Mouse (Mus musculus): ENCODE measurements at regions not wholly inside any gene's neighbourhood (a gene's known extent, or its start where the extent isn't known, plus 50 kb on each side); places are given as distances from the start of the nearest gene placed in this dataset.
A peak's percentile ranks its signal among the peaks of the same experiment; 100 is the strongest.

DNA sequence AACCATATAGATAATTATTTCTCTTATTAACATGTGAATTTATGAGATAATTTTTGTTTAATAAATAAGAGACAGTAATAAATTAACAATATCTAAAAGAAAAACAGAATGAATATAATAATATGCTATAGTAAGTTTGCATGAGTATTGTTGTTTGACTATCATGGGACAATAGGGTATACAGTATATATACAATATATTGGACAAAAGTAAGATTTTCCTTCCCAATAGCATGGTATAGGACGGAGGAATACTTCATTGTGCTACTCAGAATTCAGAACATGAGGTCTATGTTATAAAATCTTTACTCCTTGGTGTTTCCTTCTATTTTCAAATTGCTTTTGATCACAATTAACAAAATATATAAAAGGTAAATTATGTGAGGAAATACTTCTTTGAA is 771.0 kb upstream of the Pcdh20 start:
- DNase-seq = no peak

DNA sequence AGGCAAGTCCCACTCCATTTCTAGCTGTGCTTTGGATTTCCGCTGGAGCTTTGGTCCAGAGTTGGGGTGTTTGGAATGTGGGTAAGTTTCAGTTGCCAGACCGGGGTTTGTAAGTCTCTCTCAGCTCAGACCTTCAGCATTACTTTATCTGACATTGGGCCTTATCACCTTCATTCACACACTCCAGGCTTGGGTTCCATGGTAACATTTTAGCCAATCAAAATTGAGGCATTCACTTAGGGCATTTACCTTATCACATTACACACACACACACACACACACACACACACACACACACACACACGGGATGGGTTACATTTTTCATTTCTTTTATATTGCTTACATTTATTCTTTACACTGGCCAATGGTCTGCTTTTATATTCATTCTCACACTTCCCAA is 765.3 kb upstream of the Pcdh20 start:
- DNase-seq = no peak

DNA sequence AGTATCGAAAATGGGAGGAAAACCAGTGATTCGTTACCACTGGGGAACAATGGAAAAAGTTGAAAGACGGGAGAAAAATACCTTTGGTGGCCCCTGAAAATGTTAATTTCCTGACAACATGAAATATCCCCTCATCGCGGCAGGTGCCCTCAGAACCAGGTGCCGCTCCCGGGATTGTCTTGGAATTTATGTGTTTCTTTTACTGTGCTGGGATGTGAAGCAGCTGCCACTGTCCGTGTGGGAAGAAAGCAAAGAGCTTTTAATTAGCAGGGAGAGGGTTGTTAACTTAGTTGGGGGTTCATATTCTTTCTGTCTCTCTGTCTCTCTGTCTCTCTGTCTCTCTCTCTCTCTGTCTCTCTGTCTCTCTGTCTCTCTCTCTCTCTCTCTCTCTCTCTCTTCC is 759.3 kb upstream of the Pcdh20 start:
- DNase-seq = no peak

DNA sequence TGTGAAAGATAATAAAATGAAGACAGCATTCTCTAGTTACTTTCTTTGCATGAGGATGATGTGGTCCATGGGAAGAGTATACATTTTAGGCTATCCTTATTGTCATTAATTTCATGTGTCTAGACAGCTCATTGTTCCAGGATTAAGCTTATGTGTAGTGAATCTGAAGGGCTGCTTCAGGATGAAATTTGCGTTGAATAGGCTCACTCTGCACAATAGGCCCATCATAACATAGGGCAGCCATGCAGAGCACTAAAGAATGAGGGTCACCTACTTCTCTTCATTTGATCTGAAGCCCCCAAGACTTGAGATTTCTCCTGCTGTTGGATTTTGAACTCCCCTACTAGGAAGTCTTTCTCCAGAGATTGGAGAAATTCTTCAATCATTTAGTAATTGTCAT is 746.2 kb upstream of the Pcdh20 start:
- no peak for DNase-seq

DNA sequence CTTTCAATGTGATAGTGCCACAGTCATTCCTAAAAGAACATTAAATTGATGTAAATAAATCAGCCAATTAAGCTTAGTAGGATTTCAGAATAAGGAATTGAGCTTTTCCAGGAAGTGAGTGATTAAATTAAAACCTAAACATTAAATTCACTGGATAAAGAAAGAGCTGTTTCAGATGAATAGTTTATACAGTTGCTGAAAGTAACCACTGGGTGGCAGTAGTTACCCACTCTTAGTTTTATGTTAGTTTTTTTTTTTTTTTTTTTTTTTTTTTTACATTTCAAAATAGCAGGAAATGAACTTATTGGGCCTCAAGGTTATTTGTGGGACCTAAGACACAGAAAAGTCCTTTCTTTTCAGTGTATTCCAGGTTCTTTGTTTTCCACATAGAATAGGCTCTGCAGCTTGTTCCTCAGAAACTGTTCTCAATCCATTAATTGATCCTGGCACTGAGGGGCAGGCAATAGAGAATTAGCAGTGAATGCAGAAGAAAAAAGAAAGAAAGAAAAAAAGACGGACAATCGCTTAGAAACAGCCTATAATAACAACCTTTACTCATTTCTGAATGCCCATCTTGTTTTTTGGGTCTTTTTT is 710.3 kb upstream of the Pcdh20 start:
- no peak for DNase-seq

DNA sequence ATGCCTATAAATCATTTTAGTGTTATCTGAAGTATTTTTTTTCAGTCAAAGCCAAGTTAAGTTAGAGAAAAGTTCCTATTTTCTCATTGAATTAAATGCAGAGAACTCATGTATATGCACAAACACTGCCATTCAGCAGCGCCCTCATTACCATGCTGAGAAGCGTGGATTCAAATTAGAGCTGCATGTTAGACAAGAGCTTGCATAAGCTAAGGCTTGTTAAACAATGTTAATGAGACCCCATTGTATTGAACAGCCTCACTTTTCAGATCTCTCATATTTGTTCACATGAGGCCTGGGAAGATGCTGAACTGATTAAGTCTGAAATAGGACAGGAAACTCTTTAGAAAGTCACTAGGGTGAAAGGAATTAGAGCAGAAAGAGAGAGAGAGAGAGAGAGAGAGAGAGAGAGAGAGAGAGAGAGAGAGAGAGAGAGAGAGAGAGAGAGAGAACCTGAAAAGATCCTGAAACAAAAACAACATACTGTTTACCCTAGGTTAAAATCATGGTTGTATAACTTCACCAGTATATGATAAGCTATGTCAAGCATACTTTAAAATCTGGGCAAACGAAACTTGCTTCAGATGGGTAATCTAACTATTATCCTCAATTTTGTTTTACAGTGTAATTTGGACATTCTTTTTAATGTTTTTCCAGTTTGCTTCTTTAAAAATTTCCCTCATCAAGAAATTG is 671.9 kb upstream of the Pcdh20 start:
- no peak for DNase-seq

DNA sequence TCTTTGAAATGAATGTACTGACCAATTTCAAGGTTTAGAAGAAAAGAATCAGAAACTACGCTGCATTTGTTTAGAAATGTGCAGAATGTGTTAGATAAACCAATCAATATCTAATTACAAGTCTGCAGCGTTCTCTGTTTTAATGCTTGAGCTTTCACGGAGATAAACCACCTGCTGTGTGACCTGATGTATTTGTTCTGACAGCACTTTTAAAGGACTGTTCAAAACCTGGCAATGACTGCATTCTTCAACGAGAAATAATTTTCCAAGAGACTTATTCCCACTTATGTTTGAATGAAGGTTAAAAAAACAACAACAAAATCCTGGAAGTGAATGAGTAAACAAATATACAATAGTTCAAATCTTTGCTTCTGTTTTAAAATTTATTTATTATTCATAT is 628.1 kb upstream of the Pcdh20 start:
- no peak for DNase-seq

DNA sequence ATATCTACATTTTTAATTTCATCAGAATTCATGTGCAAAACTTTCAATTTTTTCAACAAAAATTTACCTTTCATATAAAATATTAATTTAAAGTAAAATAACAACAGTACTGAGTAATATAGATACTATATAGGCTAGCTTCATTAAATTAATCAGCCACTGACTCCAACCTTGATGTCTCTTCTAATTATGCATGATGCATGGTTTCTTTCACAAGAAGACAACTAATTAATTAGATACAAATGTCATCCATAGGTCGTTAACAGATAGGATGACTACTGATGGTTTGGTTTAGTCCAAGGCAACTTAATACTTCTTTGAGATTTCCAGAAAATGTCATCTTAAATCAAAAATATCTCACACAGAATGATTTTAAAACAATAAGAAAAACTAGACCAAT is 618.5 kb upstream of the Pcdh20 start:
- DNase-seq = no peak

DNA sequence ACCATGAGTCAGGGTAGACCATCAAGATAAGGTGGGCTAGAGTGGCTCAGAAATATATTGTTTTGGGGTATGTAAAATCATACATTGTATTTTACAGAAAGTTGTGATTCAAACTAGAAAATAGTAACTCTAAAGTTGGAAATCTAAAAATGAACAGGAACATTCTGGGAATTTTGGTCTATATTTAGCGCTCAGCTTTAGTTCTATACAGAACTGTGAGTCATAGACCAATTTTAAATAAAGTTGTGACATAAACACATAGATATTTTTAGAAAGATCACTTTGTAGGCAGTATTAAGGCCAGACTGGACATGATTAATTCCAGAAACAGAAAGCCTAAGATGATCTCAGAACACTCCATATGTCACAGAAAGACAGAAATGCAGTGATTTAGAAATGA is 604.8 kb upstream of the Pcdh20 start:
- DNase-seq = no peak

DNA sequence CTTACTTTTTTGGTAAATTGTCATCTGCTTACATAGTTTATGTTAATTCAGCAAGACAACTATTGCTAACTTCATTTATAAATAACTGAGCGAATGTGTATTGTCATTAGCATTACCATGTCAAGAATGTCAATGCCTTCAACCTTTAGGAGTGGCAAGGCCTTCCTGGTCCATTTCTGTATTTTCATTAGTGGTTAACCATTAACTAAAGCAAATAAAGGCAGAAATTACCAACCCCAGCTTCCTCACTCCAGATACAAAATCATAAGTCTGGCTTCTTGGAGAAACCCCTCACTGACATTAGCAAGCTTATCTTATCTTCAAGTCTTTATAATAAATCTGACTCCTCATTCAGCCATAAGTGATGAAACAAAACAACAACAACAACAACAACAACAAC is 592.8 kb upstream of the Pcdh20 start:
- no peak for DNase-seq

DNA sequence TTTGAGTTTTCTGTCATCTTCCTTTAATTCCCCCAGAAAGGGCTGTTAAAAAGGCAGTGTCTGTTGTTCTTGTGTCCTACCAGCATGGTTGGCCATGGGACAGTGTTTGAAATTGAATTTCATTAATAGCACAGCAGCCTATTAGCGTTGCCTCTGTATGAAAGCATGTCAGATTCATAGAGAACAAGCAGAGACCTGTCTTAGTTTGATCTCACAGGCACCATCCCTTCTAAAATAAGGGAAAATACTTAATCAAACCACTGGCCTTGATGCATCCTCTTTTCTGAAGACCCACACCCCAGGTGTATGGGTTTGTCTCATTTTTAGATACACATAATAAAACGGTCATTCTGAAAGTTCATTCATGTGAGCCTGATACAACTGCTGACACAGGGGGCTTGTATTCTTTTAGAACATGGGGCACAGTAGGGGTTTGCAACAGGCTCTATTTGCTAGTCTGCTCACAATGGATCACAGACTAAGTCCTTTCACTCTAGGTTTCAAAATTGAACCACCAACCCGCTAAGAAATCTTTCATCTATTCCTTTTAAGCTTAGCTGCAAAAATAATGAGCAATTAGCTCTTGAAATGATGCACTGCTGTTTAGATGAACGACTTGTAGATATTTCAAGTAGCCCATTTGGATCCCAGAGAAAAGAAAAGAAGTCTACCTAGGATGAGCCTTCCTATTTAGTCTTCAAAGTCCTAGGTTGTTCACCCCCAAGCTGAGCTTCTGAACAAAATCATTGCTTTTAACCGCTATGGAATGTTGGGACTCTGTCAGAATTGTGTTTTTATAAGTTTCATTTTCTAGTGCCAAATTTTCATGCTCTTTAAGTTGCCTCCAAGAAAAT is 591.6 kb upstream of the Pcdh20 start:
- no peak for DNase-seq

DNA sequence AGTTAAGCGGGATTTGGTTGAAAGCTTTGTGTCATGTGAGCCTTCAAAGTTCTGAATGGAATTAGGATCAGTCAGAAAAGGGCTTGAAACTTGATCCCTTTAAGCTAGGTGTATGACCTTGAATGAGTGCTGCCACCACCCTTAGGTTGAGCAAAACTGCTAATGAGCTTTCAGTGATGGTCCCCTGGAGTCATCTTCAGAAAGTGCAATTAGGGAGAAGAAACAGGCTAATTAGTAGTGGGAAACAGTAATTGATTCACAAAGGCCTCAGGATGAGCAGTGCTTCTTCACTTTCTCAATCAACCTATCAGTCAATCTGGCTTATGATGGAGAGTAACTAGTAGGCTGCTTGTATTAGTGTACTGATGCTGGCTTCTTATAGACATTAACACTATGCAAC is 590.1 kb upstream of the Pcdh20 start:
- DNase-seq = no peak

DNA sequence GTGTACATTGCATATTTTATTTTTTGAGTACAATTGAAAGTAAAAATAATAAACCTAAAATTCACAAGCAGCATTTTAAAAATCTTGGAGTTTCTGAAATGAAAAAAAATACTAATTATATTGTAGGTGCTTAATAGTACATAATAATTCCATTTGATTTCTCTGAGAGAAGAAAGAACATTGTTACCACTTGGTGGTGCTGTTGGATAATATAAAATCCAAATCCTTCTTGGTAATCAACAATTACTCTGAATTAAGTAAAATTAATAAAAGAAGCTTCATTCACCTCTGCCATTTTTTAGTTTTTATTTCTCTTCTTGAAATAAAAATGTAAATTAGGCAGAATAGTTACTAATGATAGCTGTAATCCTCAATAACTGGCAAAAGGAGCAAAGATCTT is 563.2 kb upstream of the Pcdh20 start:
- no peak for DNase-seq

DNA sequence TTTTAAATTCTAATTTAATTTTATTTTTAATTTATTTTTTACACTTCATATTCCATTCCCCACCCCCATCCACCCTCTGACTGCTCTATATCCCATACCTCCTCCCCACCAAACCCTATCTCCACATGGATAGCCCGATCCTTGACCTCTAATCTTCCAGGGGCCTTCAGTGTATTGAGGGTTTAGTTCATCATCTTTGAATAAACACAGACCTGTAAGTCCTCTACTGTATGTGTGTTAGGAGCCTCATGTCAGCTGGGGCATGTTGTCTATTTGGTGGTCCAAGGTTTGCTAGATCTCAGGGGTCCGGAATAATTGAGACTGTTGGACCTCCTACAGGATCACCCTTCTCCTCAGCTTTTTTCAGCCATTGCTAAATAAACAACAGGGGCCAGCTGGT is 540.2 kb upstream of the Pcdh20 start:
- DNase-seq = no peak

DNA sequence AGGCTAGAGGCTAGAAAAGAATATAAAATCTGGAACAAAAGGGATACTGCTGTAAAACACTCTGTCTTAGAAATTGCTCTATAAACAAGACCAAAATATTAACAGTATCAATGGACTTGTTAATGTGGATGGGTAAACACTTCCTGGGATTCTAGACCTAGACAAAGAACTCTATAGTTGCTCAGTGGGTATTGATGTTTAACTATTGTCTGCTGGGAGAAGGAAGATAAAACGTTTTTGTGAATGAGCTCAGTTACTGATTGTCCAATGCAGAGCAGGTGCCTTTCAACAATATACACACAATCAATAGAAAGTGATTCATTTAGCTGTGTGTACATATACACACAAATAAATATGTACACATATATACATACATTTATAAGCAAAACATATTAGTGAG is 538.5 kb upstream of the Pcdh20 start:
- no peak for DNase-seq

DNA sequence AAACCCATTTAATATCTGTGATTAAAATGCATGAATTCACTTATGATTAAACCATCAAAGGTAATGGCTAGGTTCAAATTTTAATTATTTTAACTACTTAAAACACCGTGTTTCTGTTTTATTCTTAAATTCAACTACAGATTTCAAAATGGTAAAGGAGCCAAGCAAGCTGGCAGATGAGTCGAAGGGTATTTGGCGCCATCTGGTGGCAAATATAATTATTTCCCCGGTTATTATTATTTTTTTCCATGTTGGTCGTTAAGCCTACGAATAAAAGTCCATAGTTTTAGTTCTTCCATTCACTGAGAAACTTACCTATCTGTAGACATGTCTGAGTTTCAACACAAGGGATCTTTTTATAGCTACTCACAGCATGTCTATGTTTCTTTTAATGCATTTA is 510.7 kb upstream of the Pcdh20 start:
- DNase-seq = peak in 1 of 2 experiments; percentile 3

DNA sequence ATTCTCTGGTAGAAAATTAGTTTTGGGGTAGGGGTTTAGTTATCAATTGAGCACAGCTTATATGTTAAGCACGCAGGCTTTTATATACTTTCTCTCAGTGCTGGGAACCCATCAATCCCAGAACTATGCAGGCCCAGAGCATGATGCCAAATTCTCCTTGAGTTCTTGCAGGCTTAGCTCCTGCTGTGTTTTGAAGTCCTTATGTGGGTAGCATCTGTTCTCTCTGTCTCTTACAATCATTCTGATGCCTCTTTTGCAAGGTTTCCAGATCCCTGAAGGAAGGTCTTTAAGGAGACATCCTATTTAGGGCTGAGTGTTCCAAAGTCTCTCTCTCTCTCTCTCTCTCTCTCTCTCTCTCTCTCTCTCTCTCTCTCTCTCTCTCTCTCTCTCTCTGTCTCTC is 504.8 kb upstream of the Pcdh20 start:
- DNase-seq = no peak

DNA sequence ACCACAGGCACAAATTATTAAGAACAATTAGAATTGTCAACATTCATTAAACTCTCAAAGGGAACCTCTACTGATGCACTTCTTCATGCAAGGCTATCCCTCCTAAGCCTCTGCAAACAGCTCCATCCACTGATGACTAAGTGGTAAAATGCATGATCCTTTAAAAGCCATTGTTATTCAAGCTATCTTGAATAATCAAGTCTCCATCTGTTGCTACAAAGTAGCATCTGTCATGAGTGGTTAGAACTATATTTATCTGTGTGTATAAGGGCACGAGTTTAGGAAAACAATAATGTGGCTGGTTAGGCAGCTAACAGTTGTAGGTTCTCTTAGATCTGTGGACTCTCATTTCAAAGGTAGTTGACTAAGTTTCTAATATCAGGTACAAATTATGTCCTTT is 463.4 kb upstream of the Pcdh20 start:
- no peak for DNase-seq

Data from cerebellum, postnatal 36 days (tissue).